Mouse (Mus musculus) ES-E14 (cell line): ENCODE data around the gene Fyn. TPM values are rescaled to one million over a fixed set of nuclear protein-coding genes. Genes with fewer than 3 reads are reported as not detected.

Experiments
- DNase-seq: peaks from one replicate; pipeline ENCODE4 v3.0.0-alpha.2; 2013; ENCODE audit warnings: low read depth, low spot score
- H3K27ac ChIP-seq: 2 replicates; pipeline ENCODE4 v1.5.1; 2012; ENCODE audit warnings: low read depth, mild to moderate bottlenecking, low read length, moderate library complexity, mixed read lengths; ENCODE audit not compliant: poor library complexity, insufficient read depth, severe bottlenecking
- H3K36me3 ChIP-seq: 2 replicates; pipeline ENCODE4 v1.6.1; 2012; ENCODE audit warnings: mild to moderate bottlenecking, low read length, moderate library complexity, mixed read lengths; ENCODE audit not compliant: control insufficient read depth, poor library complexity, insufficient read depth, severe bottlenecking
- H3K4me1 ChIP-seq, 2 experiments: fragments of 150-350 bp in 1 of 2; sonication (generic) in 1 of 2; 2 replicates each; pipeline ENCODE4 v1.6.1; 2012; ENCODE audit warnings: low read length in 2 of 2, mild to moderate bottlenecking in 1 of 2, mixed read lengths in 1 of 2; ENCODE audit not compliant: control insufficient read depth in 2 of 2, insufficient read depth in 2 of 2, poor library complexity in 1 of 2
- H3K4me3 ChIP-seq, 2 experiments: fragments of 150-350 bp in 1 of 2; sonication (generic) in 1 of 2; 2 replicates each; pipeline ENCODE4 v1.5.1; 2012; ENCODE audit warnings: low read length in 2 of 2, low read depth in 1 of 2, mild to moderate bottlenecking in 1 of 2, mixed read lengths in 1 of 2; ENCODE audit not compliant: insufficient read depth in 1 of 2, poor library complexity in 1 of 2, severe bottlenecking in 1 of 2
- H3K9ac ChIP-seq: 2 replicates; pipeline ENCODE4 v1.6.1; 2012; ENCODE audit warnings: low read depth, mild to moderate bottlenecking, low read length, mixed read lengths; ENCODE audit not compliant: poor library complexity, insufficient read depth, severe bottlenecking
- H3K9me3 ChIP-seq: fragments of 150-350 bp; sonication (generic); 2 replicates; pipeline ENCODE4 v1.6.1; 2012; ENCODE audit warnings: low read depth, mild to moderate bottlenecking, low read length; ENCODE audit not compliant: control insufficient read depth, insufficient read depth
- CHD2 ChIP-seq: IDR thresholded peaks from 2 replicates; pipeline ENCODE4 v1.6.1; 2014; ENCODE audit warnings: mild to moderate bottlenecking, low read depth, low read length, inconsistent platforms
- HCFC1 ChIP-seq: IDR thresholded peaks from 2 replicates; pipeline ENCODE4 v1.6.1; 2012; ENCODE audit warnings: low read length, inconsistent platforms, borderline replicate concordance; ENCODE audit not compliant: insufficient read depth
- MAFK ChIP-seq: IDR thresholded peaks from 2 replicates; pipeline ENCODE4 v1.6.1; 2014; ENCODE audit warnings: mild to moderate bottlenecking, low read depth, low read length, inconsistent platforms; ENCODE audit not compliant: insufficient read depth
- ZC3H11A ChIP-seq: IDR thresholded peaks from 2 replicates; pipeline ENCODE4 v1.6.1; 2012; ENCODE audit warnings: low read depth, mild to moderate bottlenecking, inconsistent platforms, low read length, borderline replicate concordance
- ZNF384 ChIP-seq: IDR thresholded peaks from 2 replicates; pipeline ENCODE4 v1.6.1; 2012; ENCODE audit warnings: low read depth, low read length, inconsistent platforms
- in situ Hi-C, 2 experiments: fragments of 600-800 bp; cut with MboI; formaldehyde crosslinking; loops; one replicate each; pipeline ENCODE4 v1.15.1; 2025; ENCODE audit warnings: low sequenced_read_pairs in 2 of 2, inconsistent platforms in 1 of 2; ENCODE audit not compliant: unreplicated experiment in 2 of 2
- total RNA-seq: library from RNA; depleted of rRNA; stranded (reverse); fragments of 300-350 nt; gene quantifications from 2 replicates; pipeline ENCODE4 v1.2.3, GENCODE M21; 2012

The Fyn gene
- total RNA-seq, 1 experiment = 14.6 TPM

GRCm38 (mm10) chr10:39371467-39371866 is 2.8 kb downstream of the Fyn start:
- H3K4me1 ChIP-seq = no peaks in the 10 kb centered on the region
- no peak overlapping the region for H3K27ac ChIP-seq
- DNase-seq = no peak
- in situ Hi-C loops = no loop called here
- H3K9me3 ChIP-seq = no peaks in the 10 kb centered on the region
- no peak overlapping the region for H3K9ac ChIP-seq
- no peak for TF ChIP-seq ZNF384
- TF ChIP-seq CHD2 = no peak
- no peak for TF ChIP-seq HCFC1
- TF ChIP-seq MAFK = no peak
- no peak for TF ChIP-seq ZC3H11A
- H3K36me3 ChIP-seq = no peaks in the 10 kb centered on the region
- no peak overlapping the region for H3K4me3 ChIP-seq

GRCm38 (mm10) chr10:39371991-39372390 is 3.3 kb downstream of the Fyn start:
- no peak for TF ChIP-seq ZNF384
- no peak for TF ChIP-seq HCFC1
- TF ChIP-seq CHD2 = no peak
- TF ChIP-seq ZC3H11A = no peak
- TF ChIP-seq MAFK = no peak
- Histone ChIP-seq H3K9ac (no peak overlapping the region), H3K36me3 (no peaks in the 10 kb centered on the region), H3K9me3 (no peaks in the 10 kb centered on the region), H3K4me3 (no peak overlapping the region), H3K4me1 (no peaks in the 10 kb centered on the region), H3K27ac (no peak overlapping the region)
- in situ Hi-C loops = no loop called here
- no peak for DNase-seq

- Histone ChIP-seq H3K9me3 (no peaks in the 10 kb centered on the region), H3K9ac (no peak overlapping the region), H3K27ac (no peak overlapping the region), H3K4me1 (no peaks in the 10 kb centered on the region), H3K36me3 (no peaks in the 10 kb centered on the region), H3K4me3 (no peak overlapping the region)
- in situ Hi-C loops = no loop called here
- TF ChIP-seq ZNF384 (no peak), ZC3H11A (no peak), MAFK (no peak), HCFC1 (no peak), CHD2 (no peak)
- no peak for DNase-seq
These were observed 8.0 kb downstream of the Fyn start for GRCm38 (mm10) chr10:39376676-39377075.

GRCm38 (mm10) chr10:39377219-39377618 is 8.6 kb downstream of the Fyn start:
- in situ Hi-C loops = no loop called here
- Histone ChIP-seq H3K4me3 (no peak overlapping the region), H3K36me3 (no peaks in the 10 kb centered on the region), H3K9me3 (no peaks in the 10 kb centered on the region), H3K27ac (no peak overlapping the region), H3K9ac (no peak overlapping the region), H3K4me1 (no peaks in the 10 kb centered on the region)
- DNase-seq = no peak
- TF ChIP-seq ZNF384 (no peak), MAFK (no peak), CHD2 (no peak), ZC3H11A (no peak), HCFC1 (no peak)
